Mouse (Mus musculus) layer of hippocampus, adult 9-11 months (tissue): ENCODE measurements around the gene Stk38.

Experiments used
- DNase-seq: peaks from one replicate; pipeline ENCODE4 v3.0.0; 2022

Gene Stk38

GRCm38 (mm10) chr17:28951831-28952799, 55.7 kb downstream of the Stk38 start, which contains the start of gene Kctd20:
Kctd20 (plus strand) TSS chr17:28951950.
- peak; percentile 92 for DNase-seq

- DNase-seq: no peak
These were observed 57.0 kb downstream of the Stk38 start for GRCm38 (mm10) chr17:28950751-28951150.

- peak; percentile 51 for DNase-seq
These were observed 59.1 kb downstream of the Stk38 start for GRCm38 (mm10) chr17:28948661-28949060.

GRCm38 (mm10) chr17:28947011-28947939, 60.5 kb downstream of the Stk38 start:
- DNase-seq: no peak

- no peak for DNase-seq
These were observed 63.3 kb downstream of the Stk38 start for GRCm38 (mm10) chr17:28944481-28944880.

GRCm38 (mm10) chr17:28943740-28944139, 64.1 kb downstream of the Stk38 start, which contains the start of gene Pxt1:
Pxt1 (minus strand) TSS chr17:28943840.
- DNase-seq: no peak

- DNase-seq: no peak
These were observed 65.7 kb downstream of the Stk38 start for GRCm38 (mm10) chr17:28942101-28942500.

- DNase-seq: no peak
These were observed 66.8 kb downstream of the Stk38 start for GRCm38 (mm10) chr17:28940776-28941555.

- DNase-seq: no peak
These were observed 71.0 kb downstream of the Stk38 start for GRCm38 (mm10) chr17:28936622-28937345.

- no peak for DNase-seq
These were observed 71.7 kb downstream of the Stk38 start for GRCm38 (mm10) chr17:28936133-28936532.

- no peak for DNase-seq
These were observed 73.5 kb downstream of the Stk38 start for GRCm38 (mm10) chr17:28934120-28934916.

- no peak for DNase-seq
These were observed 75.5 kb downstream of the Stk38 start for GRCm38 (mm10) chr17:28932274-28932673.

- DNase-seq: no peak
These were observed 76.2 kb downstream of the Stk38 start for GRCm38 (mm10) chr17:28931436-28932211.

- peak; percentile 62 for DNase-seq
These were observed 77.3 kb downstream of the Stk38 start for GRCm38 (mm10) chr17:28930392-28931074.

- DNase-seq: no peak
These were observed 78.4 kb downstream of the Stk38 start for GRCm38 (mm10) chr17:28929369-28929768.

GRCm38 (mm10) chr17:28928004-28928403, 79.8 kb downstream of the Stk38 start:
- DNase-seq: no peak

GRCm38 (mm10) chr17:28926866-28927635, 80.7 kb downstream of the Stk38 start:
- DNase-seq: peak; percentile 53

- DNase-seq: peak; percentile 69
These were observed 81.4 kb downstream of the Stk38 start for GRCm38 (mm10) chr17:28926380-28926779.
